Mouse (Mus musculus) stomach, embryonic 15.5 days (tissue): ENCODE measurements around the gene Mzf1. TPM values are rescaled to one million over a fixed set of nuclear protein-coding genes. Genes with fewer than 3 reads are reported as not detected.
A peak's percentile ranks its signal among the peaks of the same experiment; 100 is the strongest.

Experiments used
- ATAC-seq: fragments of 200-750 bp; cut with Nextera tagmentation; 2 replicates; pipeline ENCODE4 v1.8.0; 2017; ENCODE audit warnings: low read depth, moderate number of reproducible peaks, moderate TSS enrichment; ENCODE audit not compliant: insufficient read depth, low FRiP score
- H3K27ac ChIP-seq: fragments of 300-500 bp; sonication (generic); 2 replicates; pipeline ENCODE4 v1.5.1; 2015; ENCODE audit warnings: mild to moderate bottlenecking, inconsistent platforms
- H3K27me3 ChIP-seq: fragments of 300-500 bp; sonication (generic); replicated peaks from 2 replicates; pipeline ENCODE4 v1.6.1; 2015; ENCODE audit warnings: inconsistent platforms
- H3K36me3 ChIP-seq: fragments of 300-500 bp; sonication (generic); 2 replicates; pipeline ENCODE4 v1.6.1; 2015; ENCODE audit warnings: inconsistent platforms
- H3K4me1 ChIP-seq: fragments of 300-500 bp; sonication (generic); 2 replicates; pipeline ENCODE4 v1.6.1; 2015; ENCODE audit warnings: inconsistent platforms
- H3K4me2 ChIP-seq: fragments of 300-500 bp; sonication (generic); 2 replicates; pipeline ENCODE4 v1.6.1; 2015; ENCODE audit warnings: mild to moderate bottlenecking, inconsistent platforms
- H3K4me3 ChIP-seq: fragments of 300-500 bp; sonication (generic); replicated peaks from 2 replicates; pipeline ENCODE4 v1.5.1; 2015; ENCODE audit warnings: inconsistent platforms
- H3K9ac ChIP-seq: fragments of 300-500 bp; sonication (generic); 2 replicates; pipeline ENCODE4 v1.6.1; 2015; ENCODE audit warnings: inconsistent platforms
- H3K9me3 ChIP-seq: fragments of 300-500 bp; sonication (generic); 2 replicates; pipeline ENCODE4 v1.6.1; 2016; ENCODE audit warnings: inconsistent platforms
- WGBS: fragments of 180-500 bp; shearing (Covaris S2); methylation state at CpG from one replicate; pipeline ENCODE4 v1.1.7; 2015; 5-methylcytosine and 5-hydroxymethylcytosine counted together
- polyA plus RNA-seq: library from polyadenylated mRNA; unstranded; fragments of >200 nt; fragmentation: Nextera tagmentation; extraction: Ambion mirVana; gene quantifications from 2 replicates; pipeline ENCODE4 v1.2.1, GENCODE M21; 2015

Gene Mzf1
- polyA plus RNA-seq, 1 experiment from 2014 or later: 2.7 TPM

DNA sequence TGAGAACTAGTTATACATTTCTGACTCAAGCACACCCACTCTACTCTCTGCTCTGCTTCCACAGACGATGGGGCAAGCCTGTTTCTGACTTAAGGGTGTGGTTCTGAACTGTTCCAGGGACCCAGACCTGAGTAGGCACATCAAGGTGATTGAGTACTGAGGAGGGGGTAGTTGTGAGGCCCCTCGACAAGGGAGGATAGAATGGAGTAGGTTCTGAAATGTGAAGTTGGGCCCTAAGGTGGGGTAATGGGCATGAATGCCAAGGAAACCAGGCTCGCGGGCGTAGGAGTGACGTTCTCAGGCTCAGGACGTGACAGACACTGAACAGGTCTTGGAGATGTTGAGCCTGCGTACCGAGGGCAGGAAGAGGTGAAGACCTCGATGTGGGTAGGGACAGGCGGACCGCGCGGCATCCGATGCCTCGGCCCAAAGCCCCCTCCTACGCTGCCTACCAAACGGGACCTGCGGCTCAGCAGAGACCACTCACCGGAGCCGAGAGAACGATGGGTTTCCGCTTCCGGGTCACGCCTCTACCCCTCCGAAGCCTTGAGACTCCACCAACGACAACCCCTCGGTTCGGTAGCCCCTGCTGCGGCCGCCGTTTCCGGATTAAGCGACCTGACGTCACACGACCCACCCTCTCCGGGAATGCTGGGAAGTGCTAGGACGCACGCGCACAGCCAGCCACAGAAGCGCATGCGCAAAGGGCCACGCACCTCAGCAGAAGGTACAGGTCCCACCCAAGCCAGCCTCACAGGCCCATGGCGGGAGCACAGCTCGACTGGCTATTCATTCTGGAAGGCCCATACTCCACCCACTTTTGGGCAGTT, 20.2 kb downstream of the Mzf1 start, which contains the start of gene Chmp2a:
Gene Chmp2a (minus strand): TSS at position 660 of the 830 bp plus-strand sequence.
- H3K4me2 ChIP-seq: peak within 1 kb of the TSS; percentile 80
- peaks cover 34% of the 10 kb centered on the region for H3K4me1 ChIP-seq
- H3K9ac ChIP-seq: peak within 1 kb of the TSS; percentile 64
- peaks cover 47% of the 10 kb centered on the region for H3K36me3 ChIP-seq
- WGBS: under 1% methylated on average over 45 of the region's 45 CpGs
- H3K27me3 ChIP-seq: no peaks in the 10 kb centered on the region
- H3K27ac ChIP-seq: peak within 1 kb of the TSS; percentile 93
- H3K9me3 ChIP-seq: no peaks in the 10 kb centered on the region
- peak; percentile 79 for ATAC-seq
- H3K4me3 ChIP-seq: peak within 1 kb of the TSS; percentile 62

DNA sequence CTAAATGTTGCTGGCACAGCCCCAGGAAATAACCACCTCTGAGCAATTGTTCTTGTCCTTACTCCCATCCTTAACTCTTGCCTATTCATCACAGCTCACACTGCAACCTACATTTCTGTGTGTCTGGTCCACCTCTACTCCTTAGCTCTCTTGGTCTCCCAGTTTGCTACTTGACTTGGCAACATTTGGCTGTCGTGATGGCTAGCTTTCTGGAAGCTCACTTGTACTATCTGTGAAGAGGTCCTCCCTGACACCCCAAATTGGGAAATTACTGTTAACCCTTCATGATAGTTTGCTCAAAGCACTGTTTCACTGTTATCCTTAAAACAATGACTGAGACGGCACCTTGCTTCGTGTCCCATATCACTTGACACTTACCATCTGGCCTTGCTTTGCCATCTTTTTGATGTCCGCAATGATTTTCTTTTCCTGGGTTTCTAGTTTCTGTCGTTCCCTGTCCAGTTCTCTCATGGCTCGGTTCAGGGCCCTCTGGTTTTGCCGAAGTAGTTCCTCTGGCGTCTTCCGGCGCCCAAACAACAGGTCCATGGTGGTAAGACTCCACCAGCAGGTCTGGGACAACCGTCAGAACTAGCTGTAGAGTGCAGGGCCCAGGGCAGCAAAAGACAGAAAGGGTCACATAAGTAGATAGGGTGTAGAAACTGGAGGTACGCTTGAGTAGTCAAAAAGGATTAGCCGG, 21.0 kb downstream of the Mzf1 start:
- 38% methylated on average over 13 of the region's 13 CpGs for WGBS
- H3K36me3 ChIP-seq: peaks cover 54% of the 10 kb centered on the region

DNA sequence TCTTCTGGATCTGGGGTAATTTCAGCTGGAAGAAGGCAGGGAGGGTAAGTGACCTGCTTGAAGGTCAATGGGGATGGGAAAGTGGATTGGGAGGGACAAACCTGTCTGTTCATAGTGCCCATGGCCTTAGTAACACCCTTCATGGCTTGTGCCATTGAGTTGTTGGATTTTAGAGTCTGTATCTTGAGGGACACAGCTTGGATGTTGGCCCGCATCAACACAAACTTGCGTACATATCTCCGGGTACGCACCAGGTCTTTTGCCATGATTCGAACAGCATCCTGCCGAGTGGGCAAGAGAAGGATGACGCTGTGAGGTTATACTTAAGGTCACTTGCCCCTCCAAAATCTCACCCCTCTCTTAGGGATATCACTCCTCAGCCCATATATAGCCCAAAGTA, 22.0 kb downstream of the Mzf1 start:
- no peak overlapping the region for H3K27ac ChIP-seq
- no peak for ATAC-seq
- no peak overlapping the region for H3K9ac ChIP-seq
- H3K4me3 ChIP-seq: no peak overlapping the region; the same call in 1 of the 2 replicates
- peaks cover 65% of the 10 kb centered on the region for H3K36me3 ChIP-seq
- H3K4me1 ChIP-seq: peaks cover 29% of the 10 kb centered on the region
- no peaks in the 10 kb centered on the region for H3K9me3 ChIP-seq
- no peaks in the 10 kb centered on the region for H3K27me3 ChIP-seq
- WGBS: 92% methylated on average over 7 of the region's 7 CpGs
- no peak overlapping the region for H3K4me2 ChIP-seq

More for the DNA sequence above, 21.0 kb downstream of the Mzf1 start:
- Histone ChIP-seq H3K4me3 (peak overlapping the region; percentile 62), H3K4me1 (peaks cover 29% of the 10 kb centered on the region), H3K27ac (peak overlapping the region; percentile 93), H3K9ac (peak overlapping the region; percentile 64), H3K4me2 (peak overlapping the region; percentile 80), H3K9me3 (no peaks in the 10 kb centered on the region), H3K27me3 (no peaks in the 10 kb centered on the region)
- no peak for ATAC-seq

DNA sequence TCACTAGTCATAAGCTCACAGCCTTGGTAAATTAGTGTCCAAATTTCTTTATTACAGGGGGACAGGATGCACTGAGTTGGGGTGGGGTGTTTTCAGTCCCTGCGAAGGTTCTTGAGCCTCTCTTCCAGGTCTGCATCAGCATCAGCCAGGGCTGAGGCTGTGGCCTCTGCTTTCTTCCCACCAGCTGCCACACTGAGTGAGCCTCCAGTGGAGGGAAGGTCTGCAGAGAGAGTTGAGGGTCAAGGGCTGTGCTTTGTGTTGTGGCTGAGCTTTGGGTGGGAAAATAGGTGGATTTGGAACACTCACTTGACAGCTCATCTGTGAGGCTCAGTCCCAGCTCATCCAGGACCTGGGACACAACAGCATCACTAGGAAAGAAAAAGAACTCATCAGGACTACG, 22.6 kb downstream of the Mzf1 start:
- no peak for ATAC-seq
- H3K27me3 ChIP-seq: no peaks in the 10 kb centered on the region
- peaks cover 29% of the 10 kb centered on the region for H3K4me1 ChIP-seq
- H3K9me3 ChIP-seq: no peaks in the 10 kb centered on the region
- H3K36me3 ChIP-seq: peaks cover 71% of the 10 kb centered on the region
- WGBS: 74% methylated on average over 2 of the region's 2 CpGs
- no peak overlapping the region for H3K4me3 ChIP-seq
- H3K27ac ChIP-seq: no peak overlapping the region
- no peak overlapping the region for H3K9ac ChIP-seq
- no peak overlapping the region for H3K4me2 ChIP-seq

DNA sequence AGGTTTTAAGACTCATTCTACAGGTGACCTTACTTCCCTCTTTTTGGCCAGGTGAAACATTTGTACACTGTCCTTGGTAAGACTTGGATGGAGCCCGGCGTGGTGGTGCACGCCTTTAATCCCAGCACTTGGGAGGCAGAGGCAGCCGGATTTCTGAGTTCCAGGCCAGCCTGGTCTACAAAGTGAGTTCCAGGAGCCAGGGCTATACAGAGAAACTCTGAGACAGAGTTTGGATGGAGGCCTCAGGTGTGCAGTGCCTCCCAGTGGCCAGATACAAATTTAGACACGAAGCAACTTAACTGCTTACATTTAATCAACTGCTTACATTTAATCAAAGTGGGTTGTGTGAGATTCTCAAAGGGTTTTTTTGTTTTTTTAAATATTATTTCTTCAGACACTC, 23.5 kb downstream of the Mzf1 start:
- 75% methylated on average over 5 of the region's 5 CpGs for WGBS
- no peaks in the 10 kb centered on the region for H3K9me3 ChIP-seq
- no peak overlapping the region for H3K4me3 ChIP-seq
- no peak for ATAC-seq
- H3K4me2 ChIP-seq: no peak overlapping the region
- no peak overlapping the region for H3K9ac ChIP-seq
- no peaks in the 10 kb centered on the region for H3K27me3 ChIP-seq
- no peak overlapping the region for H3K27ac ChIP-seq
- H3K36me3 ChIP-seq: peaks cover 77% of the 10 kb centered on the region
- H3K4me1 ChIP-seq: peaks cover 28% of the 10 kb centered on the region

- Histone ChIP-seq H3K9ac (no peak overlapping the region), H3K4me2 (no peak overlapping the region)
- WGBS: 92% methylated on average over 4 of the region's 4 CpGs
Measured at GRCm38 (mm10) chr7:13028986-13029385, 25.6 kb downstream of the Mzf1 start.

GRCm38 (mm10) chr7:13025511-13026112, 29.0 kb downstream of the Mzf1 start:
- Histone ChIP-seq H3K9ac (peak overlapping the region; percentile 70), H3K27ac (no peak overlapping the region), H3K27me3 (no peaks in the 10 kb centered on the region), H3K9me3 (no peaks in the 10 kb centered on the region), H3K4me2 (peak overlapping the region; percentile 73), H3K36me3 (peaks cover 45% of the 10 kb centered on the region), H3K4me3 (peak overlapping the region; percentile 78), H3K4me1 (peaks cover 14% of the 10 kb centered on the region)
- WGBS: 25% methylated on average over 4 of the region's 4 CpGs
- ATAC-seq: no peak

More at GRCm38 (mm10) chr7:13028986-13029385, 25.6 kb downstream of the Mzf1 start:
- peaks cover 66% of the 10 kb centered on the region for H3K36me3 ChIP-seq
- H3K4me3 ChIP-seq: no peak overlapping the region
- H3K27ac ChIP-seq: no peak overlapping the region
- no peak for ATAC-seq
- H3K9me3 ChIP-seq: no peaks in the 10 kb centered on the region
- H3K27me3 ChIP-seq: no peaks in the 10 kb centered on the region
- peaks cover 22% of the 10 kb centered on the region for H3K4me1 ChIP-seq

DNA sequence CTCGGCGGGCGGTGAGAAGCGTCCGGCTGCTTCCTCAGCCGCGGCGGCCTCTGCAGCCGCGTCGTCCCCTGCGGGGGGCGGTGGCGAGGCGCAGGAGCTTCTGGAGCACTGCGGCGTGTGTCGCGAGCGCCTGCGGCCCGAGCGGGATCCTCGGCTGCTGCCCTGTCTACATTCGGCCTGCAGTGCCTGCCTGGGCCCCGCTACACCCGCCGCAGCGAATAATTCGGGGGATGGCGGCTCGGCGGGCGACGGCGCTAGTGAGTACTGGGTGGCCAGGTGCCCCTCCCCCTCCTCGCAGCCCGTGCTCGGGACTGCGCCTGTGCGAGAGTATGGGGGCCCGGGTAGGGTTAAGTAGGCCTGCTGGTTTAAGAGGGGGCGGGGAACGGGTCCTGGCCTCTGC, 29.8 kb downstream of the Mzf1 start:
- Histone ChIP-seq H3K4me2 (peak overlapping the region; percentile 73), H3K9ac (peak overlapping the region; percentile 70), H3K4me3 (peak overlapping the region; percentile 78), H3K27ac (peak overlapping the region; percentile 100), H3K27me3 (no peaks in the 10 kb centered on the region), H3K9me3 (no peaks in the 10 kb centered on the region), H3K4me1 (peaks cover 14% of the 10 kb centered on the region), H3K36me3 (peaks cover 37% of the 10 kb centered on the region)
- 0% methylated on average over 35 of the region's 44 CpGs for WGBS
- peak; percentile 49 for ATAC-seq

GRCm38 (mm10) chr7:13023928-13024731, 30.4 kb downstream of the Mzf1 start:
- Histone ChIP-seq H3K27ac (peak overlapping the region; percentile 100), H3K9me3 (no peaks in the 10 kb centered on the region), H3K4me1 (peaks cover 14% of the 10 kb centered on the region), H3K4me3 (peak overlapping the region; percentile 78), H3K9ac (peak overlapping the region; percentile 70), H3K27me3 (no peaks in the 10 kb centered on the region), H3K36me3 (peaks cover 30% of the 10 kb centered on the region), H3K4me2 (peak overlapping the region; percentile 73)
- WGBS: under 1% methylated on average over 68 of the region's 95 CpGs
- peak; percentile 84 for ATAC-seq

- peak overlapping the region; percentile 100 for H3K27ac ChIP-seq
- WGBS: 4% methylated on average over 31 of the region's 31 CpGs
- no peaks in the 10 kb centered on the region for H3K27me3 ChIP-seq
Measured at GRCm38 (mm10) chr7:13022773-13023535, 31.6 kb downstream of the Mzf1 start.

More at GRCm38 (mm10) chr7:13022773-13023535, 31.6 kb downstream of the Mzf1 start:
- peak; percentile 67 for ATAC-seq
- H3K9me3 ChIP-seq: no peaks in the 10 kb centered on the region
- H3K4me1 ChIP-seq: peaks cover 14% of the 10 kb centered on the region
- peak overlapping the region; percentile 73 for H3K4me2 ChIP-seq
- peaks cover 18% of the 10 kb centered on the region for H3K36me3 ChIP-seq
- peak overlapping the region; percentile 70; the same call in 1 of the 2 replicates for H3K9ac ChIP-seq
- peak overlapping the region; percentile 78 for H3K4me3 ChIP-seq
